17 mouse cellular contexts compared by ENCODE assay signal in genomic region chr17:50729577-50729976, GRCm38 (mm10).
DNase-seq lines count a peak whose midpoint lies in the region; ATAC-seq and TF ChIP-seq lines count a peak whose summit lies in the region.
"Had no signal": no experiment of that assay in that cellular context is flagged by ENCODE, and none has a peak within 500 bp of the region (broad histone marks: within the 10 kb centered on the region; RNA-seq: fewer than 3 reads in every experiment).

No protein-coding gene starts in this region.

- whole genome bisulfite sequencing in lung, postnatal 0 days: 85% methylated on average over 6 of the region's 6 CpGs
- WGBS in forebrain, embryonic 10.5 days: 89% methylated on average over 6 of the region's 6 CpGs

- TF ChIP-seq EP300 in lung, postnatal 0 days (IDR thresholded peaks at IDR 0.05): no peak

- H3K4me2 ChIP-seq in lung, postnatal 0 days (replicated peaks; ENCODE audit: low read depth, low read length): no peak overlapping the region
- H3K4me2 ChIP-seq: kidney, embryonic 15.5 days had no signal

- no peak overlapping the region for H3K9ac ChIP-seq in lung, postnatal 0 days (replicated peaks; ENCODE audit: low read depth)
- H3K9ac ChIP-seq: kidney, embryonic 15.5 days had no signal

- no peak for ATAC-seq in lung, postnatal 0 days

- H3K4me1 ChIP-seq in lung, postnatal 0 days (ENCODE audit: insufficient read depth, low read depth, low read length): no peaks in the 10 kb centered on the region
- H3K4me1 ChIP-seq in forebrain, embryonic 10.5 days: no peaks in the 10 kb centered on the region
- H3K4me1 ChIP-seq: kidney, embryonic 15.5 days had no signal

- H3K27ac ChIP-seq in lung, postnatal 0 days (ENCODE audit: low read length): no peak overlapping the region
- no peak overlapping the region for H3K27ac ChIP-seq in forebrain, embryonic 10.5 days
- H3K27ac ChIP-seq: heart, embryonic 10.5 days; kidney, embryonic 15.5 days; stomach, postnatal 0 days had no signal

- no peaks in the 10 kb centered on the region for H3K27me3 ChIP-seq in lung, postnatal 0 days (replicated peaks; ENCODE audit: insufficient read depth, low read length)
- H3K27me3 ChIP-seq in forebrain, embryonic 10.5 days (ENCODE audit: poor library complexity, severe bottlenecking): no peaks in the 10 kb centered on the region
- H3K27me3 ChIP-seq: kidney, embryonic 15.5 days had no signal

- DNase-seq in lung, postnatal 36 days: peak; percentile 55
- DNase-seq in lung, postnatal 0 days (ENCODE audit: low spot score): no peak
- DNase-seq in T-cell, adult 2 months (ENCODE audit: low spot score): peak; percentile 73
- DNase-seq in induced T-regulatory cell, adult 2 months (ENCODE audit: low read depth): peak; percentile 79
- peak; percentile 41 to 50 for DNase-seq in natural killer cell, adult 2 months (ENCODE audit: low spot score in 2 of 2)
- DNase-seq in layer of hippocampus, adult 11-12 months (ENCODE audit: low spot score): no peak
- no peak for DNase-seq in adrenal gland, adult 8-10 months
- no peak for DNase-seq in forebrain, embryonic 10.5 days (ENCODE audit: extremely low spot score, low spot score)
- DNase-seq: adrenal gland, adult 2 months; cerebellum, adult 8-10 months; lung, postnatal 10 days; midbrain, embryonic 14.5 days; thymus, postnatal 25 days had no signal

- no peaks in the 10 kb centered on the region for H3K36me3 ChIP-seq in lung, postnatal 0 days (ENCODE audit: insufficient read depth, low read length)
- H3K36me3 ChIP-seq in forebrain, embryonic 10.5 days (replicated peaks): no peaks in the 10 kb centered on the region
- H3K36me3 ChIP-seq: heart, embryonic 10.5 days had no signal

- H3K4me3 ChIP-seq in lung, postnatal 0 days (ENCODE audit: low read depth, low read length): no peak overlapping the region
- no peak overlapping the region for H3K4me3 ChIP-seq in forebrain, embryonic 10.5 days
- H3K4me3 ChIP-seq: erythroblast, embryonic 14.5 days; heart, embryonic 10.5 days; kidney, embryonic 15.5 days had no signal

- H3K9me3 ChIP-seq in lung, postnatal 0 days (ENCODE audit: low read length): no peaks in the 10 kb centered on the region
- H3K9me3 ChIP-seq in forebrain, embryonic 10.5 days: no peaks in the 10 kb centered on the region
- H3K9me3 ChIP-seq: heart, embryonic 10.5 days; kidney, embryonic 15.5 days had no signal

- TF ChIP-seq CTCF in lung, postnatal 0 days (IDR thresholded peaks at IDR 0.05): no peak

Comparison
In these comparisons a context has a peak if more than half of its experiments do, and no peak if none do; other contexts are left out.
1. DNase-seq: peak in lung, postnatal 36 days (single experiment), T-cell, adult 2 months (single experiment), induced T-regulatory cell, adult 2 months (single experiment) and natural killer cell, adult 2 months (2 of 2); none in lung, postnatal 0 days (single experiment), layer of hippocampus, adult 11-12 months (single experiment), adrenal gland, adult 8-10 months (single experiment) and forebrain, embryonic 10.5 days (single experiment).